Mouse (Mus musculus): Measurements from ENCODE around the gene Ccdc152. TPM values are rescaled to one million over a fixed set of nuclear protein-coding genes. Genes with fewer than 3 reads are reported as not detected.

Gene Ccdc152
- polyA plus RNA-seq, 2 experiments from 2014 or later, result 0.89 to 1.4 TPM

Other genes starting within 250 kb of the Ccdc152 start
- 100 to 1,000 TPM; 163 to 171 TPM for gene Selenop, start 35.0 kb downstream of the Ccdc152 start, polyA plus RNA-seq (2017; shearing (Covaris generic))